Mouse (Mus musculus): ENCODE data around the gene Lrrc34. TPM values are rescaled to one million over a fixed set of nuclear protein-coding genes. Genes with fewer than 3 reads are reported as not detected.
A peak's percentile ranks its signal among the peaks of the same experiment; 100 is the strongest.

Gene Lrrc34
- polyA plus RNA-seq, 1 experiment from 2014 or later, result 1.9 TPM

DNA sequence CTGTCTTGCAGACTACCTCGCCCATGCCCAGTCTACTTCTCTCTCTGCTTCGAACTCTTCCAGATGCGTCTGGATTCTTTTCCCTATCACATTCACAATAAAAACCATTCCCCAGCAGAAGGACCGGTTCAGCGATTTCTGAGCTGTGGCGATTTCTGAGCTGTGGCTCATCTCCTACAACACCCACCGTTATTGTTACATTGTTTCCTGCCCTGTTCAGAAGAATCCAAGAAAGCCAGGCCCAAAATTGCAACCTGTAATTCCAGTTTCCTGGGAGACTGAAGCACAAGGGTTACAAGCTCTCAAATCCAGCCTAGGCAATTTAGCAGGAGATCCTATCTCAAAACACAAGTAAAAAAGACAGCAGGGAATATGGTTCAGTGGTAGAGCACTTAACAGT, 50.4 kb downstream of the Lrrc34 start:
- no peak for ATAC-seq (ENCODE audit: low FRiP score)
- Histone ChIP-seq H3K27me3 (peaks cover 19% of the 10 kb centered on the region), H3K4me1 (peaks cover 13% of the 10 kb centered on the region), H3K9me3 (no peaks in the 10 kb centered on the region), H3K4me2 (no peak overlapping the region), H3K9ac (no peak overlapping the region), H3K27ac (no peak overlapping the region), H3K36me3 (replicated peaks) (no peaks in the 10 kb centered on the region), H3K4me3 (replicated peaks) (no peak overlapping the region)
- 84% methylated on average over 7 of the region's 7 CpGs for WGBS

- under 1% methylated on average over 62 of the region's 62 CpGs for WGBS
- peaks cover 19% of the 10 kb centered on the region for H3K27me3 ChIP-seq
- H3K27ac ChIP-seq, result peak overlapping the region; percentile 59
- H3K4me1 ChIP-seq, result peaks cover 12% of the 10 kb centered on the region
- H3K4me3 ChIP-seq (replicated peaks), result peak overlapping the region; percentile 81
- peak overlapping the region; percentile 75 for H3K4me2 ChIP-seq
- ATAC-seq (ENCODE audit: low FRiP score), result peak; percentile 76
- no peaks in the 10 kb centered on the region for H3K36me3 ChIP-seq (replicated peaks)
- peak overlapping the region; percentile 81 for H3K9ac ChIP-seq
- no peaks in the 10 kb centered on the region for H3K9me3 ChIP-seq
Measured at GRCm38 (mm10) chr3:30595111-30595832, 52.4 kb downstream of the Lrrc34 start.

DNA sequence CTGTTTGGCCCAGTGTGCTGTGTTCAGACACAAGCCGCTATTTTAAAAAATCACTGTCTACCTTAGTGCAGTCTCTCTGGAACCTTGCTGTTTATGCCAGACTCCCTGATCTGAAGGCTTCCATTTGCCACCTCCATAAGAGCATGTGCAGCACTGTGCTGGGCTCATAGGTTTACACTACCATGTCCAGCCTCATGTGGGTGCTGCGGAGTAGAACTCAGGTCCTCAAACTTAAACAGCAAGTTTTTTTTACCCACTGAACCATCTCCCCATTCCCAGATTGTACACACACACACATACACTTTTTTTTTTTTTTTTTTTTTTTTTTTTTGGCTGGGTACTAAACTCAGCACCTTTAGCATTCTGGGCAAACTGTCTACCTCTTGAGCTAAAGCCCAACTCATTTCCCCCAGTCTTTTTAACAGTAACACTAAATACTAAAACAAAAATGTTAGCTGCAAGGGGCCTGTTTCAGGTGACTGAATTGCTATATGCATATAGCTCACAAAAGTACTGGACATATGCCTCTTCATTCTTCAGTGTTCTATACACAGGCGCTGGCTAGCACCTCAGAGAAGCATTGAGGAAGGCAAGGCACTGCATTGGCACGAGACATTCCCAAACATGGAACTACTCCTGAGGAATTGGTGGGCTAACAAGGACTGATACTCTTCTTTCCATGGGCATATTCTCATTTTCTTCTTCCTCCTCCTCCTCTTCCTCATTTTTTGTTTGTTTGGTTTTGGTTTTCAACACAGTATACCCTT, 53.8 kb downstream of the Lrrc34 start:
- no peak overlapping the region for H3K4me2 ChIP-seq
- no peaks in the 10 kb centered on the region for H3K9me3 ChIP-seq
- no peak overlapping the region for H3K4me3 ChIP-seq (replicated peaks)
- no peak overlapping the region for H3K27ac ChIP-seq
- peak; percentile 30; the same call in 1 of the 2 replicates for ATAC-seq (ENCODE audit: low FRiP score)
- H3K36me3 ChIP-seq (replicated peaks), result no peaks in the 10 kb centered on the region
- H3K4me1 ChIP-seq, result peaks cover 2% of the 10 kb centered on the region; the same call in 1 of the 2 replicates
- WGBS, result 77% methylated on average over 4 of the region's 4 CpGs
- H3K27me3 ChIP-seq, result peaks cover 18% of the 10 kb centered on the region
- H3K9ac ChIP-seq, result no peak overlapping the region

GRCm38 (mm10) chr3:30592418-30592853, 55.2 kb downstream of the Lrrc34 start:
- 0 out of 2 replicates have a peak, but pooled peaks cover 7% of the 10 kb centered on the region for H3K27me3 ChIP-seq
- no peaks in the 10 kb centered on the region for H3K36me3 ChIP-seq (replicated peaks)
- ATAC-seq (ENCODE audit: low FRiP score), result no peak; the same call in 1 of the 2 replicates
- WGBS, result 0% methylated on average over 2 of the region's 2 CpGs
- peaks cover 2% of the 10 kb centered on the region; the same call in 1 of the 2 replicates for H3K4me1 ChIP-seq
- H3K4me2 ChIP-seq, result no peak overlapping the region
- H3K27ac ChIP-seq, result no peak overlapping the region
- no peak overlapping the region for H3K9ac ChIP-seq
- H3K4me3 ChIP-seq (replicated peaks), result no peak overlapping the region
- no peaks in the 10 kb centered on the region for H3K9me3 ChIP-seq

DNA sequence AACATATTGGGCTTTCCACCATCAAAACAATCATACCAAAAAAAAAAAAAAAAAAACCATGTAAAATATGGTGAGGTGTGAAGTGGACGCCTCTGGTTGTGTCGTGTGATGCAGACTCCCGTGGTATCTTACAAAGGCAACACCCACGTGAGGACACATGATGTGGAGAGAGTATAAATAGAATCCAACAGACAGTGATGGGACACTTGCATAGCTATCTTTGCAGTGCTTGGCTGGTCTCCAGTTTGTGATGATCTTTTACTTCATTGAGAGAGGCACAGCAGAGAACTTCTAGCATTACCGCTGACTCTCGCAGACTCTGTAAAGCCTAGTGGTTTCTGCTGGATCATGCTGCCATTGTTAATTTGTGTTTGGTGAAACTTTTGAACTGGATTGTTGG, 58.8 kb downstream of the Lrrc34 start:
- ATAC-seq (ENCODE audit: low FRiP score), result no peak
- Histone ChIP-seq H3K27ac (no peak overlapping the region), H3K4me2 (no peak overlapping the region), H3K36me3 (replicated peaks) (no peaks in the 10 kb centered on the region), H3K4me1 (no peaks in the 10 kb centered on the region), H3K27me3 (no peaks in the 10 kb centered on the region), H3K4me3 (replicated peaks) (no peak overlapping the region), H3K9ac (no peak overlapping the region), H3K9me3 (no peaks in the 10 kb centered on the region)
- WGBS, result 89% methylated on average over 6 of the region's 6 CpGs

Other genes starting within 250 kb of the Lrrc34 start
- 12.1 and 12.2 TPM in 2 replicates for gene Mecom, start 99.9 kb downstream of the Lrrc34 start, polyA plus RNA-seq (2016; fragmentation: Nextera tagmentation; extraction: Ambion mirVana)
- gene Actrt3, start 47.9 kb downstream of the Lrrc34 start, polyA plus RNA-seq (2016; fragmentation: Nextera tagmentation; extraction: Ambion mirVana), result not detected in 2 replicates
- 35.1 and 38.1 TPM in 2 replicates for gene Mynn, start 45.8 kb downstream of the Lrrc34 start, polyA plus RNA-seq (2016; fragmentation: Nextera tagmentation; extraction: Ambion mirVana)
- not detected in 2 replicates for gene Lrriq4, start 3.4 kb downstream of the Lrrc34 start, polyA plus RNA-seq (2016; fragmentation: Nextera tagmentation; extraction: Ambion mirVana)
- not detected in 2 replicates for gene Lrrc31, start 52.0 kb upstream of the Lrrc34 start, polyA plus RNA-seq (2016; fragmentation: Nextera tagmentation; extraction: Ambion mirVana)
- not detected in 2 replicates for gene Samd7, start 98.4 kb upstream of the Lrrc34 start, polyA plus RNA-seq (2016; fragmentation: Nextera tagmentation; extraction: Ambion mirVana)
- 80.9 and 86.9 TPM in 2 replicates for gene Sec62, start 145.0 kb upstream of the Lrrc34 start, polyA plus RNA-seq (2016; fragmentation: Nextera tagmentation; extraction: Ambion mirVana)
- gene Gpr160, start 208.1 kb upstream of the Lrrc34 start, polyA plus RNA-seq (2016; fragmentation: Nextera tagmentation; extraction: Ambion mirVana), result 0.46 and 0.78 TPM in 2 replicates